Mouse (Mus musculus): ENCODE measurements around the gene Tob2. TPM values are rescaled to one million over a fixed set of nuclear protein-coding genes. Genes with fewer than 3 reads are reported as not detected.
A peak's percentile ranks its signal among the peaks of the same experiment; 100 is the strongest.

Gene Tob2
- polyA plus RNA-seq, 1 experiment from 2014 or later: 25.3 TPM

DNA sequence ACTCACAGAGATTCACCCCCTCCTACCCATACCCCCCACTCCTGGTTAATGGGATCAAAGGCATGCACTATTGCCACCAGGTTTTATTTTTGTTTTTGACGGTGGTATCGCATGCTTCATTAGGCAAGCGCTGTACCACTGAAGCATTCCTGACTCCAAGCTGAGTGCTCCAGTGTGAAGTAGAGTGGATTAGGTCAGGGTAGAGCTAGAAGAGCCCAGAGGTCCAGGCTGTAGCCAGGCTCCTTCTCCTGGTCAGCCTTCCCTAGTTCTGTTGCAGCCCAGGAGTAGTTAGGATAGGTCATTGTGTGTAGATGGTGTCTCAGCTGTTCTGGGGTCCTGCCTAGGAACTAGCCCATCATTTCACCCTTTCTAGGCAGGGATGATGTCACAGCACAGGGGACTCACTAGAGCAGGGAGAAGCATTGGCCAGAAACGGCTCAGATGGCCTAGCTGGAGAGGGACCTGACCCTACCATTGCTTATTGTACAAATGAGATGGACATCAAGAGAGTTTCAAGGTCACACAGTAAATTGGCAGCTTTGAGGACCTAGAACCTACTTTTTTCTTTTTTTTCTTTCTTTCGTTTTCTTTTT lies 13.5 kb downstream of the Tob2 start:
- no peaks in the 10 kb centered on the region for H3K9me3 ChIP-seq (ENCODE audit: control insufficient read depth, low read length)
- H3K36me3 ChIP-seq (ENCODE audit: control insufficient read depth, insufficient read depth, low read length): peaks cover 4% of the 10 kb centered on the region; the same call in 1 of the 2 replicates
- 79% methylated on average over 5 of the region's 5 CpGs for WGBS
- no peak overlapping the region for H3K4me3 ChIP-seq (ENCODE audit: low read length)
- no peaks in the 10 kb centered on the region for H3K27me3 ChIP-seq (replicated peaks; ENCODE audit: control insufficient read depth, insufficient read depth, low read length)
- H3K4me2 ChIP-seq (ENCODE audit: low read depth, low read length): no peak overlapping the region
- H3K4me1 ChIP-seq (ENCODE audit: control insufficient read depth, insufficient read depth, low read length): 0 out of 2 replicates have a peak, but pooled peaks cover under 1% of the 10 kb centered on the region
- peak overlapping the region; percentile 49 for H3K27ac ChIP-seq (ENCODE audit: low read length)
- ATAC-seq: no peak
- no peak overlapping the region for H3K9ac ChIP-seq (ENCODE audit: low read depth, low read length)

DNA sequence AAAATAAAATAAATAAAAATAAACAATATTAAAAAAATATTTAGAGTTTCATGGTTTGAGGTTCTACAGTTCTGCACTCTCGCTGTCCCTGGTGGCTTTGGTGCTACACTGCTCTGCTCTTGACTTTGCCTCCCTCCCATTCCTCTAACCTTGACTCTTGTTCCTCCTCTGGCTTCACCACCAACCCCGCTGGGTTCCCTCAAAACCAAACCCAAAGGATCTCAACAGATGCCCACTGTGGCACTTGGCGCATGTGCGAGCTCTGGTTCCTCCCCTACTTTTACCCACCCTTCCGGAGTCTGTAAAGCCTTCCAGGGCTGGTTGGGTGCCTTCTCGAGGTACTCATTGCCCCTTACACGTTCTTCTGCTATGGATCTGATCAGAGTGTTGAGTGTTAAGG lies 16.3 kb downstream of the Tob2 start:
- 84% methylated on average over 7 of the region's 7 CpGs for WGBS
- Histone ChIP-seq H3K9ac (ENCODE audit: low read depth, low read length) (no peak overlapping the region), H3K9me3 (ENCODE audit: control insufficient read depth, low read length) (no peaks in the 10 kb centered on the region), H3K27me3 (replicated peaks; ENCODE audit: control insufficient read depth, insufficient read depth, low read length) (no peaks in the 10 kb centered on the region), H3K36me3 (ENCODE audit: control insufficient read depth, insufficient read depth, low read length) (no peaks in the 10 kb centered on the region), H3K4me1 (ENCODE audit: control insufficient read depth, insufficient read depth, low read length) (peaks cover 9% of the 10 kb centered on the region), H3K4me2 (ENCODE audit: low read depth, low read length) (no peak overlapping the region), H3K4me3 (ENCODE audit: low read length) (no peak overlapping the region), H3K27ac (ENCODE audit: low read length) (no peak overlapping the region)
- ATAC-seq: no peak

GRCm38 (mm10) chr15:81840306-81840705 lies 18.3 kb downstream of the Tob2 start:
- no peaks in the 10 kb centered on the region for H3K36me3 ChIP-seq (ENCODE audit: control insufficient read depth, insufficient read depth, low read length)
- WGBS: 88% methylated on average over 7 of the region's 7 CpGs
- no peak overlapping the region for H3K27ac ChIP-seq (ENCODE audit: low read length)
- no peaks in the 10 kb centered on the region for H3K9me3 ChIP-seq (ENCODE audit: control insufficient read depth, low read length)
- H3K4me3 ChIP-seq (ENCODE audit: low read length): no peak overlapping the region
- H3K4me1 ChIP-seq (ENCODE audit: control insufficient read depth, insufficient read depth, low read length): peaks cover 27% of the 10 kb centered on the region
- no peak for ATAC-seq
- no peaks in the 10 kb centered on the region for H3K27me3 ChIP-seq (replicated peaks; ENCODE audit: control insufficient read depth, insufficient read depth, low read length)
- no peak overlapping the region for H3K9ac ChIP-seq (ENCODE audit: low read depth, low read length)
- H3K4me2 ChIP-seq (ENCODE audit: low read depth, low read length): no peak overlapping the region

GRCm38 (mm10) chr15:81839634-81840033 lies 19.0 kb downstream of the Tob2 start:
- H3K4me2 ChIP-seq (ENCODE audit: low read depth, low read length): no peak overlapping the region
- H3K36me3 ChIP-seq (ENCODE audit: control insufficient read depth, insufficient read depth, low read length): no peaks in the 10 kb centered on the region
- no peak overlapping the region for H3K27ac ChIP-seq (ENCODE audit: low read length)
- H3K27me3 ChIP-seq (replicated peaks; ENCODE audit: control insufficient read depth, insufficient read depth, low read length): no peaks in the 10 kb centered on the region
- peak; percentile 27; the same call in 1 of the 2 replicates for ATAC-seq
- H3K9me3 ChIP-seq (ENCODE audit: control insufficient read depth, low read length): no peaks in the 10 kb centered on the region
- no peak overlapping the region for H3K9ac ChIP-seq (ENCODE audit: low read depth, low read length)
- no peak overlapping the region for H3K4me3 ChIP-seq (ENCODE audit: low read length)
- 59% methylated on average over 5 of the region's 5 CpGs for WGBS
- H3K4me1 ChIP-seq (ENCODE audit: control insufficient read depth, insufficient read depth, low read length): peaks cover 29% of the 10 kb centered on the region

- no peak for ATAC-seq
Observed at GRCm38 (mm10) chr15:81838554-81839235, 19.9 kb downstream of the Tob2 start.

GRCm38 (mm10) chr15:81836966-81837920 lies 21.4 kb downstream of the Tob2 start:
- no peak overlapping the region; the same call in 1 of the 2 replicates for H3K4me2 ChIP-seq (ENCODE audit: low read depth, low read length)
- peaks cover 29% of the 10 kb centered on the region for H3K4me1 ChIP-seq (ENCODE audit: control insufficient read depth, insufficient read depth, low read length)
- H3K9ac ChIP-seq (ENCODE audit: low read depth, low read length): peak overlapping the region; percentile 62; the same call in 1 of the 2 replicates
- H3K4me3 ChIP-seq (ENCODE audit: low read length): no peak overlapping the region
- no peak for ATAC-seq
- no peak overlapping the region for H3K27ac ChIP-seq (ENCODE audit: low read length)
- whole genome bisulfite sequencing: 61% methylated on average over 7 of the region's 7 CpGs
- H3K9me3 ChIP-seq (ENCODE audit: control insufficient read depth, low read length): no peaks in the 10 kb centered on the region
- H3K27me3 ChIP-seq (replicated peaks; ENCODE audit: control insufficient read depth, insufficient read depth, low read length): no peaks in the 10 kb centered on the region
- H3K36me3 ChIP-seq (ENCODE audit: control insufficient read depth, insufficient read depth, low read length): no peaks in the 10 kb centered on the region

More at GRCm38 (mm10) chr15:81838554-81839235, 19.9 kb downstream of the Tob2 start:
- Histone ChIP-seq H3K9ac (ENCODE audit: low read depth, low read length) (no peak overlapping the region), H3K27me3 (replicated peaks; ENCODE audit: control insufficient read depth, insufficient read depth, low read length) (no peaks in the 10 kb centered on the region), H3K4me1 (ENCODE audit: control insufficient read depth, insufficient read depth, low read length) (peaks cover 29% of the 10 kb centered on the region), H3K27ac (ENCODE audit: low read length) (no peak overlapping the region), H3K4me2 (ENCODE audit: low read depth, low read length) (no peak overlapping the region), H3K4me3 (ENCODE audit: low read length) (no peak overlapping the region), H3K36me3 (ENCODE audit: control insufficient read depth, insufficient read depth, low read length) (no peaks in the 10 kb centered on the region), H3K9me3 (ENCODE audit: control insufficient read depth, low read length) (no peaks in the 10 kb centered on the region)
- WGBS: 68% methylated on average over 14 of the region's 14 CpGs

DNA sequence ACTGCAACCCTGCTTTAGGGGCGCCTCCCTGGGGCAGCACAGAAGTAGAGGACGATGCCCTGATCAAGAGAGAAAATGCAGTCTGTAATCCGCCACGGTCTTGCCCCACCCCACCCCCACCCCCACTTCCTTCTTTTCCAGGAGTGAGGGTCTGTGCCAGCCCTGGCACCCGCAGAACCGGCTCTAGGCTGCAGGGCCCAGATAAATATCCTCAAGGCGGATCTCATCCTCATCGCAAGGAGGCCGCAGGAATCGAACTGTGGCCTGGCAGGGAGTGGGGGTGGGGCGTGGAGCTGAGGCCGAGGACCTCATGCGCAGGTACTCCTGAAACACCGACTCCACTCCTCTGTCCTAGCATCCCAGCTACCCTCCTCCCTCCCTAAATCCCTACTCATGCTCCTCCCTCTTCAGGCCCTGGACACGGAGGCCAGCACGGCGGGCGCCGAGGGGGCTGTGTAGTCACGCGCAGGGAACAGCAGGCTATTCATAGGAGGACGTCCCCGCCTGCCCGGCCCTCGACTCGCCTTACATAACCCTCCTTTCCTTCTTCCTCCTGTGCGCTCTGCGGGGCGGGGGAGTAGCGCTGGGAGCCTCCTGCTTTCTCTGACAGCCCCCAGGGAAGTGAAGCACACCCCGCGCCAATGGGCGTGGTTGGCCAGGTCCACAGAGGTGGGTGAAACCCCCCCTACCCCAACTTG lies 22.3 kb downstream of the Tob2 start:
- Histone ChIP-seq H3K4me1 (ENCODE audit: control insufficient read depth, insufficient read depth, low read length) (peaks cover 32% of the 10 kb centered on the region), H3K9me3 (ENCODE audit: control insufficient read depth, low read length) (no peaks in the 10 kb centered on the region), H3K27me3 (replicated peaks; ENCODE audit: control insufficient read depth, insufficient read depth, low read length) (no peaks in the 10 kb centered on the region), H3K4me3 (ENCODE audit: low read length) (peak overlapping the region; percentile 41), H3K36me3 (ENCODE audit: control insufficient read depth, insufficient read depth, low read length) (no peaks in the 10 kb centered on the region), H3K4me2 (ENCODE audit: low read depth, low read length) (peak overlapping the region; percentile 72), H3K9ac (ENCODE audit: low read depth, low read length) (peak overlapping the region; percentile 62), H3K27ac (ENCODE audit: low read length) (0 out of 2 replicates have a peak overlapping the region, but pooled peaks have one; percentile 11)
- peak; percentile 74 for ATAC-seq
- 3% methylated on average over 32 of the region's 33 CpGs for WGBS

DNA sequence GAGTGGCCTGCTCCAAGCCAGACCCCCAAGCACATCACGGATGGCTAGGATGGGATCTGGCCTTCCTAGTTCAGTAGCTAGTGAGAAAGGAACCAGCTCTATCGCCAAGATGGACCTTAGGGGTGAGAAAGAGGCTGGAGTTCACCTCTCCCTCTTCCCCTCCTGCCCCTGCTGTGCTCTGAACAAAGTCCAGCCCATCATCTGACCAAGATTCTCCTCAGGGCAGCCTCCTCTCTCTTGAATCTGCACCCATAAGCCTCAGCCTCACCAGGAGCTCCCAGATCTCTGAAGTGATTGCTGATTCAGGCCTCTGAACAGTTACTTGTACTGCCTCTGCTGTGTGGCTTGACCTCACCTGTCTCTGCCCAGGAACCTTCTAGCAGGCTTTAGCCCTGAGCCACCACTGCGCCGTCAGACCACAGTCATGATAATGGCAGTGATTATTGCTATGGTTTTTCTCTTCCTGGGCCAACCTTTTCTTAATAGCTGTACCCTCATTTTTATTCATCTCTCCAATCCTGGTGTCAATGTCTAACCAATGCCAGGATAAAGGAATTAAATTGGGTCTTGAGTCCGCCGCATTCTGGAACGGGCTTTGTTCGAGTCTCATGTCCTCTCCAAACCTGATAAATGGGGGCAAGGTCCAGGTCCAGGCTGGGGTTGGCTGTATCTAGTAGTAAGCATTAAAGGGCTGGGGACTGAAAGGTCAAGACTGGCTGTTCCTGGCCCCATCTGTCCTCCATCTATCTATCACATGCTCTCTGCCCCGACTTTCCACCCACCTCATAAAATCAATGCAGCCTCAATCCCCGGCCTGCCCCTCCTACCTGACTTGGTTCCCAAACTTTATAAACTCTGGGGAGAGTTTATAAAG lies 23.4 kb downstream of the Tob2 start:
- no peaks in the 10 kb centered on the region for H3K36me3 ChIP-seq (ENCODE audit: control insufficient read depth, insufficient read depth, low read length)
- H3K4me3 ChIP-seq (ENCODE audit: low read length): no peak overlapping the region
- 0 out of 2 replicates have a peak overlapping the region, but pooled peaks have one; percentile 33 for H3K27ac ChIP-seq (ENCODE audit: low read length)
- 0 out of 2 replicates have a peak overlapping the region, but pooled peaks have one; percentile 72 for H3K4me2 ChIP-seq (ENCODE audit: low read depth, low read length)
- H3K9me3 ChIP-seq (ENCODE audit: control insufficient read depth, low read length): no peaks in the 10 kb centered on the region
- WGBS: 62% methylated on average over 10 of the region's 10 CpGs
- 0 out of 2 replicates have a peak overlapping the region, but pooled peaks have one; percentile 62 for H3K9ac ChIP-seq (ENCODE audit: low read depth, low read length)
- no peaks in the 10 kb centered on the region for H3K27me3 ChIP-seq (replicated peaks; ENCODE audit: control insufficient read depth, insufficient read depth, low read length)
- no peak for ATAC-seq
- H3K4me1 ChIP-seq (ENCODE audit: control insufficient read depth, insufficient read depth, low read length): peaks cover 36% of the 10 kb centered on the region

Measured in intestine, embryonic 16.5 days (tissue).